Mouse (Mus musculus) right cerebral cortex, adult 2 months (tissue): Measurements from ENCODE around the gene Atp2c1.

Experiments
- DNase-seq, 2 experiments: peaks; one replicate each; pipeline ENCODE4 v3.0.0; 2021 to 2022; ENCODE audit warnings: low spot score in 2 of 2

Gene Atp2c1

DNA sequence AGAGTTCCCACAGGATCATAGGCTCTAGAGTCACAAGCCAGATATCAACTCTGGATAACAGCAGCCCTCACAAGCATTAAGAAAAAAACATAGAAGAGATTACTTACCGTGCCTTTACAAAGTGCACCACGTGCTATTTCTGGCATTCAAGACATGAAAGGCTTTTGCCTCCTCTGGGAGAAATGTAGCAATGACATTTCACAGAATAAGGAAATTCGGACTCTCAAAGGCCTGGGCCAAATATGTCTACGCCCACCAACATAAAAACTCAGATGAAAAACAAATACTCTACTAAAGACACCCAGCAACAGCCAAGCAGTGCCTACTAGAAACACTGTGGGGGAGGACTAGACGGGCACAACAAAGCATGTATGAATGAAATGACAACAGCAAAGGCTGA lies 38.8 kb downstream of the Atp2c1 start:
- no peak for DNase-seq

GRCm38 (mm10) chr9:105484338-105485084 lies 42.6 kb downstream of the Atp2c1 start:
- DNase-seq = no peak

- DNase-seq = peak; percentile 36 to 47
Observed at GRCm38 (mm10) chr9:105483880-105484279, 43.2 kb downstream of the Atp2c1 start.

- DNase-seq = no peak
Observed at GRCm38 (mm10) chr9:105482715-105483510, 44.2 kb downstream of the Atp2c1 start.

DNA sequence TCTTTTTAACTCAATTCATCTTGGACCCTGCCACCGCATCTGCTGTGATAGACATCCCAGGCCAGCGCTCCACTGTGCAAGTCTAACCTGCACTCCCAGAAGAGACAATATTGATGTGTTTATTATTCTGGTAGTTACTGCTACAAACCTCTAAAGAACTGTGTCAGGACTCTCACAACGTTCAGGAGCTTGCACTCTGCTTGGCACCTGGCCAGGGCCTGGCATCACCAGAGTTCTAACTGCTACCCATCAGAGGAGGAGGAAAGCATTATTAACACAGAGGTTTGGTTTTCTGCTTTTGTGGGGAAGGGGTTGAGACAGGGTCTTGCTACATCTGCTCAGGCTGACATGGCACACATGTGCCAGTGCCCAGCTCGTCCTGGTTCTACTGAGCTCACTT lies 45.0 kb downstream of the Atp2c1 start:
- peak in 1 of 2 experiments; percentile 48 for DNase-seq

DNA sequence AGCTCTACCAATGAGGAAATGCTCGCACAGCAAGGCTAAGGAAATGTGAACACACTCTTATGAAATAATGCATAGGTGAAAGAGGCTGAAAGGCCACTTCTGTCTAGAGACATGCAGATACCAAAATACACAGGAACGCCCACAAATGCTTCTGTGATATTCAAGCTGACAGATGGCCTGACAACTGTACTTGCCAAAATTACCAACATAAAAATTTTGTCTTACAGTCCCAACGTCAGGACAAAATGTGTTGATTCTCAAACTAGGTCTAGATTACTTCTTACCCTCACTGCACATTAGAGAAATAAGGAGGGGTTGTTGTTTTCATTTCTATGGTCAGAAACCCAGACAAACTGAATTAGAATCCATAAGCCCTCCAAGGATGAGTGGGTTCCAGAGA lies 51.0 kb downstream of the Atp2c1 start:
- DNase-seq = peak; percentile 36 to 44

DNA sequence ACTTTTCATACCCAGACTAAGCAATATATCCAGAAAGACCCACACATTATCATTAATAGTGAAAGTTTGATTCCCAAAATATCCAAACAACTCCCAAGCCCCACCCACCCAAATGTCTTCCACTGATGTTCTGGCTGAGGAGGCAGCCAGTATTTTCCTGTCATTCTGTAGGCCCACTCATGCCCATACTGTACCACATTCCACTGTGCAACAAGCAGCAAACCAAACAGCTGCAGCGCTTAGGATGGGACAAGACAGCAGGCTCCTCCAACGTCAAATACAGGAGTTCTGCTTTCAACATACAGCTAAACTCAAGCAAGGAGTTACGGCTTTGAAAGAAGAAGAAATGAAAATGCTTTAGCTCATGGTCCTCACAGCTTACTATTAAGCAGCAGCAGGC lies 52.2 kb downstream of the Atp2c1 start:
- DNase-seq = no peak

GRCm38 (mm10) chr9:105467787-105468186 lies 59.3 kb downstream of the Atp2c1 start:
- no peak for DNase-seq

- DNase-seq = no peak
Observed at GRCm38 (mm10) chr9:105461496-105461895, 65.6 kb downstream of the Atp2c1 start.

DNA sequence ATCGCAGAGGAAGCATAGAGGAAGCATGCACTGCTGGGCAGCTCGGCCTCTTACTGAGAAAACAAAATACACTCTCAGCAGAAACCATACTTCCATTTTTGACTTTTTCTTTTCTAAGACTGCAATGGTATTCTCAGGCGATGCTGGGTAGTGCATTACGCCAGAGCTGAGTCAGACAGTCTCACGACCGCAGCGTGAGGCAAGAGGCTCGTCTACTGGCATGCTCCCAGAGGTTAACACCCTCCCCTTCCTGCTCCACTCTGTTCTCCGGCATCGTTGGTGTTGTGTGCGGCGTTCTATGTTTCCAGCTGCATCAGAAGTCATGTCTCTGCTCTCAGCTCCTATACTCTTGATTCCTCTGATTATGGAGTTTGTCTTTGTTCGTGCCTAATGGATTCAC lies 68.1 kb downstream of the Atp2c1 start:
- DNase-seq = no peak

DNA sequence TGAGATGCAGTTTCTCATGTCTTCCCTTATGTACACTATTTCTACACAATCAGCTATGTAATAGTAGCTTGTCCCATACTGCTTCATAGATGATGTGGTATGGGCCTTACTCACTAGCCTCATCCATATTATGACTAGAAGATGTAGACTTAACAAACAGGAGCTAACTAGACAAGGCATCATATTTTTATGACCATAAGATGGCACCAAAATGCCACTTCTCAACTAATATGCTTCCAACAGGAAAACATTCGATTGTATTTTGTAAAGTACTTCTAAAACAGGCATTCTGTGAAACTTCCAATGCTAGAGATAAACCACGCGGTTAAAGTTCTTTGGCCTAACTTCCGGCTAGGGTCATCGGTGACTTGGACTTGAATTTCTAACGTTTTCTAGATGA lies 118.6 kb downstream of the Atp2c1 start:
- DNase-seq = no peak

GRCm38 (mm10) chr9:105395218-105395627 lies 131.9 kb downstream of the Atp2c1 start, which contains the start of the genes Aste1 and Nek11:
Aste1 (plus strand) TSS chr9:105395392.
Nek11 (minus strand) TSS chr9:105395524.
- peak; percentile 95 to 96 for DNase-seq

DNA sequence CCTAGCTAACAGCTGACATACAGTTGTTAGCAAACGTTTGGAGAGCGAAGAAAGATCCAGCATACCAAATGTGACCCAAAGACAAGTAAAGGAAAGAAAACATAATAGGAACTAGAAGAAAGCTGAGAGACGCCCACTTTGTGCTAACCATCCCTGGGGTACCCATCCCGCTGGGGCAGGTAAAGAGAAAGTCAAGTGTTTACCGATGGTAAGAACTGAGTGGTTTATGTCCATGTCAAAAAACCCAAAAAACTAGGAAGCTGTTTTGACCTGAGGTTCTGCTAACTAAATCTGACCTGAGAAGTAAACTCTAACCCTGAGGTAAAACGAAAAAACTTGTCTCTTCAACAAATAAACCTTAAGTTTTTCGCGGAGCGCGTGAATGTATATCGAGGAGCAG lies 132.4 kb downstream of the Atp2c1 start:
- DNase-seq = no peak

DNA sequence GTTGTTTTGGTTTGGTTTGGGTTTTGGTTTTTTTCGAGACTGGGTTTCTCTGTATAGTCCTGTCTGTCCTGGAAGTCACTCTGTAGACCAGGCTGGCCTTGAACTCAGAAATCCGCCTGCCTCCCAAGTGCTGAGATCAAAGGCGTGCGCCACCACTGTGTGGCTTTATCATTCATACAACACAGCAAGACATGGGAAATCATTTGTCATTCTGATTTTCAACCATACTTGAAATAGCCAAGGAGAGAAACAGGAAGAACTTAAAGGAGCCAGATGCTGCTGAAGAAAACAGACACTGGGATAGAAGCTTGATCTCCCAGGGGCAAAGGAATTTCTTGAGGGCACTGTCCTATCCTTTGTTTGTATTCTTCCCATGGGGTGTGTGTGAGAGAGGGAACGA lies 136.5 kb downstream of the Atp2c1 start:
- DNase-seq = no peak

- peak; percentile 87 to 93 for DNase-seq
Observed at GRCm38 (mm10) chr9:105389289-105389688, 137.8 kb downstream of the Atp2c1 start.

DNA sequence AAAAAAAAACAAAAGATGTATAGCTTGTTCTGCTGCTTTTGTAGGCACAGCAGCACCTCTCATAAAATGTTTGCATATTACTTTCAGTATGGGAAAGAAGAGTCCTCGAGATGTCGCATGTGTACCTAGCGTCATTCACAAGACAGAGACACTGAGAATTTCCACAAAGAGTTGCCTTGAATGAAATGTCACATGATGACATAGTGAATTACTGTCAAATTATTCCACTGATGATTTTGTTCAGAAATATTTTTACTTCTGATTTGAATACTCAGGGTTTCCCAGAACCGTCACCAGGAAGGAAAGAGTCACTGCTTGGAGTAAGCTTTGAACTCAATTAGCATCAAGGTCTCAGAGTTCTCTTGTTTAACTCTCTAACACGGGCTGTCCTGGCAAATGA lies 139.7 kb downstream of the Atp2c1 start:
- DNase-seq = no peak

DNA sequence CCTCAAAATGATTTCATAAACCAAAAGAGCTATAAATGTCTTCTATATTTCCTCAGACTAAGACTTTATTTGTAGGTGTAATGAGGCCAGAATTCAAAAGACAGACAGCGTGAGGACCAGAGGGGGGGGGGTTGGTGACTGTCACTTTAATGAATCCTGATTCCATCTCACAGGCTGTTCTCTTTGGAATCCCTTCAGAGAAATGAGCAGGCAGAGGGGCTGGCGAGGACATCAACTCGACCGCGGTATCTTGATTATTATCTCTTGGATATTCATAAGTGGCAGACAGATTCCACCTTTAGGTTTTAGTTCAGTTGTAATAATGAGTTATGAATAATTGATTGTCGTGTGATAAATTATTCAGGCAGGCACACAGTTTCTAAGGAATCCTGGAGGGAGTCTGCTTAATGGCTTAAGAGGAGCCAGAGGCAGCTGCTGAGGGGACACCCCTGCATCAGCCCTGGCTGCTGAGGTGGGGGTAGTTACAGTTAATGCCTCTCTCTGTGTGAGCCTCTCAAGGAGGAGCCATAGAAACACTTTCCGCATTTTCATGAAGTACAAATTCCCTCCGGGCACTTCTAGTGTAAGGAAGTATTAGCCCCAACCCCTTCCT lies 147.5 kb downstream of the Atp2c1 start:
- no peak for DNase-seq

GRCm38 (mm10) chr9:105377622-105378021 lies 149.5 kb downstream of the Atp2c1 start:
- no peak for DNase-seq

GRCm38 (mm10) chr9:105376954-105377530 lies 150.1 kb downstream of the Atp2c1 start:
- DNase-seq = peak; percentile 26 to 33

- DNase-seq = no peak
Observed at GRCm38 (mm10) chr9:105376411-105376810, 150.7 kb downstream of the Atp2c1 start.

GRCm38 (mm10) chr9:105374361-105374760 lies 152.8 kb downstream of the Atp2c1 start:
- no peak for DNase-seq

DNA sequence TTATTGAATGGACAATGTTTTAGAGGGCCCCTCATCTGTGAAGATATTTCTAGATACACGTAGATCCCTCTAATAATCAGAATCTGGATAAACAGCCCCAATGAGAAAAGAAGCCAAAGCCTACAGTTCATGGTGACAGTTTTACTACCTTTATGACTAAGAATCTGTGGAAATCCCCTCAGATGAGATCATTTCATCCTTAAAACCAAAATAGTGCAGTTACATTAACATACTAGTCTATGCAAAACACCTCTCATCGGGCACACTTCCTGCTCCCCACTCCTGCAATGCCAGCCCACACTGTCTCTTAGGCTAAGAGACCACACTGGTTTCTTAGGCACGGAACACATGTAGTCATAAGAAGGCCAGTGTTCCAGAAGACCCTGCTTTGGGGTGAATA lies 158.5 kb downstream of the Atp2c1 start:
- no peak for DNase-seq
